Mouse (Mus musculus): Measurements from ENCODE around the gene Ankle2. TPM values are rescaled to one million over a fixed set of nuclear protein-coding genes. Genes with fewer than 3 reads are reported as not detected.

Ankle2 gene
- polyA plus RNA-seq (2017; shearing (Covaris generic)): 36.7 TPM

GRCm38 (mm10) chr5:110230780-110231461, at the start of gene Ankle2:
TSS of gene Ankle2 (plus strand) at chr5:110231004.

DNA sequence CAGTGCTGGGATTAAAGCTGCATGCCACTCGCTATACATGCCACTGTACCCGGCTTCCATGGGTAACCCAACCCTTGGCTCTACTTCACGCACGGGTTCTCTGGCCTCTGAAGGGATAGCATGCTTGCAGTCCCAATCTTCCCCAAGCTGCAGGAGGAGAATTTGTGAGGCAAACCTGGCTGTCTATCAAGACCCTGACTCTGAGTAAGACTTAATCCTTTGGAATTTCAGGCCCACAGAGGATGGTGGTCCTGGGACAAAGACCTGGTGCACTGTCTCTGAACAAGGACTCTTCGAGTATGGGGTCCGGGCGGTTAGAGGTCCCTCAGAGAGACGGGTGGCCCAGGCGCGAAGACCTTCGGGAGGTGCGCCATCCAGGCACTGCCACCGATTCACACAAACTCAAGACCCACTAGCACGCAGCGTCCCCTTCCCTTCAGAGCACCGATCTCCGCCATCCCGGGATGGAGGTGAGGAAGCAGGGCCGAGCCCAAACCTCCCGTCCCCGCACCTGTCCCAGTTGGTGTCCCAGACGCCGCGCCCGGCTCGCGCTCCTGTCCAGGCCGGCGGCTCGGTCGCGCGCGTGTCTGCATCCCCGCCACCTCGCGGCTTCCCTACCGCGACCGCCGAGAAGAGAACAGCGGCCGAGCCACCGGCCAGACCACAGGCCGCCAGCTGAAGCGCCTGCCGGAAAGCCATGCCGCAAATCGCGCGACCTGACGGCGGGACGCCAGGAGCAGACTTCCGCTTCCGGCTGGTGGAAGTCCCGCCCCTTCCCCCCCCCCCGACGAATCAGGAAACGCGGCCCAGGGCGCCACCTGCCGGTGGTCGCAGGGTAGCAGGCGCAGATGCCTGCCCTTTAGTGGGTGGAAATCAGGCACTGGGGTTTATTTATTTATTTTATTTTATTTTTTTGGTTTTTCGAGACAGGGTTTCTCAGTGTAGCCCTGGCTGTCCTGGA, 38.6 kb downstream of the Ankle2 start, which contains the start of gene Pgam5:
Pgam5 (minus strand) TSS at position 773 of the 961 bp plus-strand sequence.

DNA sequence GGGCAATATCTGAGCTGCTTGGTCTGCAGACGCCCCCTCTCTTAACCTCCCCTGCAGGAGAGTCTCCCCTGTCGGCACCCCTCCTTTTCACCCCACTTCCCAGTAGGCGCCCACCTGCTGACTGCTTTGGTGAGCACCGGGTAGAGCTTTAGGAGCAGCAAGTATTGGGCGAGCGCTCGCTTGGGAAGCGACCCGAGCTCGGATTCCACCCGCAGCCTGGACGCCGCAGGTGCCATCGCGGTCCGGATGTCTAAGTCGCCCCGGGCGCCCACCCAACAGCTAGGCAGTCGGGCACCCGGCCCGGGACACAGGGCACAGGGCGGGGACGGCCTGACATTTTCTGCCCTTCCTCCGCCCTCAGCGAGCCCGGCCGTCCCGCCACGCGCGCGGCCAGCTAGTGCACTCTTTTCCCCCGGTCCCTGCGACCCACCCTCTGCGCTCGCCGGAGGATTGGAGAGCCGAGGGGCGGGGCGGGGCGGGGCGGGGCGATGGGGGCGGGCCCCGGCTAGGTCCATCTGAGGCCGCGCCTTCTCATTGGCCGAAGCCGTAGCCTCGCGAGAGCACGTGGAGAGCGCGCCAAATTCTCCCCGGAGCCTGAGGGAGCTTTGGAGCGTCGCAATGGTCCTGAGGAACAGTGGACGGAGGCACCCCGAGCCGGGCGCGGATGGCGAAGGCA, 55.1 kb downstream of the Ankle2 start, which contains the start of the genes Pxmp2 and Pole:
Pxmp2 (minus strand) TSS at position 417 of the 676 bp plus-strand sequence.
Pole (plus strand) TSS at position 537 of the 676 bp plus-strand sequence.

Other genes starting within 250 kb of the Ankle2 start
- gene Zfp932, start 234.5 kb upstream of the Ankle2 start, polyA plus RNA-seq (2017; shearing (Covaris generic)): 12.2 TPM
- 4.2 TPM for gene Gm17655, start 158.5 kb upstream of the Ankle2 start, polyA plus RNA-seq (2017; shearing (Covaris generic))
- gene Gm35315, start 136.6 kb upstream of the Ankle2 start, polyA plus RNA-seq (2017; shearing (Covaris generic)): 0.29 TPM
- 3.2 TPM for gene Plcxd1, start 131.0 kb upstream of the Ankle2 start, polyA plus RNA-seq (2017; shearing (Covaris generic))
- 40.2 TPM for gene Gtpbp6, start 122.8 kb upstream of the Ankle2 start, polyA plus RNA-seq (2017; shearing (Covaris generic))
- gene Zfp605, start 120.9 kb upstream of the Ankle2 start, polyA plus RNA-seq (2017; shearing (Covaris generic)): 1.5 TPM
- 45.5 TPM for gene Chfr, start 95.2 kb upstream of the Ankle2 start, polyA plus RNA-seq (2017; shearing (Covaris generic))
- gene Golga3, start 54.3 kb upstream of the Ankle2 start, polyA plus RNA-seq (2017; shearing (Covaris generic)): 23.9 TPM
- 55.0 TPM for gene Pgam5, start 38.9 kb downstream of the Ankle2 start, polyA plus RNA-seq (2017; shearing (Covaris generic))
- 0.88 TPM for gene Pxmp2, start 55.2 kb downstream of the Ankle2 start, polyA plus RNA-seq (2017; shearing (Covaris generic))
- 3.6 TPM for gene Pole, start 55.3 kb downstream of the Ankle2 start, polyA plus RNA-seq (2017; shearing (Covaris generic))
- gene P2rx2, start 112.2 kb downstream of the Ankle2 start, polyA plus RNA-seq (2017; shearing (Covaris generic)): not detected
- gene Lrcol1, start 113.7 kb downstream of the Ankle2 start, polyA plus RNA-seq (2017; shearing (Covaris generic)): not detected
- 67.8 TPM for gene Fbrsl1, start 217.5 kb downstream of the Ankle2 start, polyA plus RNA-seq (2017; shearing (Covaris generic))

Data from effector memory CD4-positive, alpha-beta T cell, adult 7 months (primary cell).